Mouse (Mus musculus): ENCODE measurements around the gene Ess2. TPM values are rescaled to one million over a fixed set of nuclear protein-coding genes. Genes with fewer than 3 reads are reported as not detected.

Gene Ess2
- total RNA-seq, 2 experiments from 2014 or later, result 6.1 to 6.4 TPM

GRCm38 (mm10) chr16:17933594-17934444 lies 22.7 kb upstream of the Ess2 start:
- no peak overlapping the region for H3K27ac ChIP-seq
- no peak overlapping the region for H3K4me3 ChIP-seq
- no peak for TF ChIP-seq CTCF (IDR thresholded peaks at IDR 0.05)
- intact Hi-C loops (cut with DNase I), result no loop called here
- no peak for DNase-seq

GRCm38 (mm10) chr16:17931906-17932460 lies 20.8 kb upstream of the Ess2 start:
- TF ChIP-seq CTCF (IDR thresholded peaks at IDR 0.05), result no peak

GRCm38 (mm10) chr16:17929631-17930030 lies 18.5 kb upstream of the Ess2 start:
- TF ChIP-seq CTCF (IDR thresholded peaks at IDR 0.05), result no peak
- intact Hi-C loops (cut with DNase I), result no loop called here
- no peak overlapping the region for H3K27ac ChIP-seq
- H3K4me3 ChIP-seq, result no peak overlapping the region
- no peak for DNase-seq

More at GRCm38 (mm10) chr16:17931906-17932460, 20.8 kb upstream of the Ess2 start:
- Histone ChIP-seq H3K27ac (no peak overlapping the region), H3K4me3 (no peak overlapping the region)
- no peak for DNase-seq
- intact Hi-C loops (cut with DNase I), result no loop called here

- Histone ChIP-seq H3K27ac (no peak overlapping the region), H3K4me3 (no peak overlapping the region)
- intact Hi-C loops (cut with DNase I), result no loop called here
- no peak for TF ChIP-seq CTCF (IDR thresholded peaks at IDR 0.05)
- DNase-seq, result no peak
Observed at GRCm38 (mm10) chr16:17929211-17929610, 18.1 kb upstream of the Ess2 start.

- peak; percentile 66 for TF ChIP-seq CTCF (IDR thresholded peaks at IDR 0.05)
- Histone ChIP-seq H3K4me3 (peak overlapping the region; percentile 97), H3K27ac (peak overlapping the region; percentile 82)
- intact Hi-C loops (cut with DNase I), result no loop called here
- DNase-seq, result peak; percentile 70
Observed at GRCm38 (mm10) chr16:17928627-17929104, 17.5 kb upstream of the Ess2 start.

- TF ChIP-seq CTCF (IDR thresholded peaks at IDR 0.05), result no peak
- H3K4me3 ChIP-seq, result peak within 1 kb of the TSS; percentile 97
- intact Hi-C loops (cut with DNase I), result no loop called here
- DNase-seq, result peak; percentile 79
- H3K27ac ChIP-seq, result peak within 1 kb of the TSS; percentile 82
Observed at GRCm38 (mm10) chr16:17928087-17928580, 17.0 kb upstream of the Ess2 start, which contains the start of gene Slc25a1. TSS of gene Slc25a1 (minus strand) at chr16:17928219.

- Histone ChIP-seq H3K4me3 (peak overlapping the region; percentile 97), H3K27ac (peak overlapping the region; percentile 82)
- peak; percentile 54 for DNase-seq
- intact Hi-C loops (cut with DNase I), result no loop called here
- TF ChIP-seq CTCF (IDR thresholded peaks at IDR 0.05), result no peak
Observed at GRCm38 (mm10) chr16:17927351-17928082, 16.4 kb upstream of the Ess2 start.

- Histone ChIP-seq H3K27ac (peak overlapping the region; percentile 95), H3K4me3 (peak overlapping the region; percentile 82)
- peak; percentile 57 for DNase-seq
- no peak for TF ChIP-seq CTCF (IDR thresholded peaks at IDR 0.05)
- intact Hi-C loops (cut with DNase I), result no loop called here
Observed at GRCm38 (mm10) chr16:17922163-17922538, 11.0 kb upstream of the Ess2 start.

GRCm38 (mm10) chr16:17921325-17922162 lies 10.4 kb upstream of the Ess2 start:
- Histone ChIP-seq H3K4me3 (peak overlapping the region; percentile 82), H3K27ac (peak overlapping the region; percentile 95)
- TF ChIP-seq CTCF (IDR thresholded peaks at IDR 0.05), result peak; percentile 69
- peak; percentile 96 for DNase-seq
- intact Hi-C loops (cut with DNase I), result no loop called here

GRCm38 (mm10) chr16:17920586-17920985 lies 9.4 kb upstream of the Ess2 start:
- H3K27ac ChIP-seq, result no peak overlapping the region
- no peak for DNase-seq
- no peak for TF ChIP-seq CTCF (IDR thresholded peaks at IDR 0.05)
- intact Hi-C loops (cut with DNase I), result no loop called here
- H3K4me3 ChIP-seq, result peak overlapping the region; percentile 82; the same call in 1 of the 2 replicates

GRCm38 (mm10) chr16:17914307-17915249 lies 3.4 kb upstream of the Ess2 start, which contains the start of gene Gsc2:
TSS of gene Gsc2 (minus strand) at chr16:17915059.
- intact Hi-C loops (cut with DNase I), result loop anchor here (10.0 kb wide), 1 partner anchor 320 kb away; the partner anchor contains the start of gene Zdhhc8
- H3K27ac ChIP-seq, result no peak within 1 kb of the TSS
- DNase-seq, result peak; percentile 39
- TF ChIP-seq CTCF (IDR thresholded peaks at IDR 0.05), result no peak
- H3K4me3 ChIP-seq, result peak within 1 kb of the TSS; percentile 62
